Mouse (Mus musculus): ENCODE results near the gene Cabp7. TPM values are rescaled to one million over a fixed set of nuclear protein-coding genes. Genes with fewer than 3 reads are reported as not detected.

Gene Cabp7
- not detected for polyA plus RNA-seq (2014; fragmentation: Illumina TruSeq; extraction: RNeasy Lipid Tissue Mini Kit (QIAGEN cat#74804); ENCODE audit: low read depth, low replicate concordance)

GRCm38 (mm10) chr11:4746733-4747132, at the start of gene Cabp7:
Cabp7 (minus strand) TSS chr11:4746778.

GRCm38 (mm10) chr11:4704072-4704964, 42.3 kb downstream of the Cabp7 start, which contains the start of the genes Uqcr10 and Zmat5:
Uqcr10 (minus strand) TSS chr11:4704342.
Zmat5 (plus strand) TSS chr11:4704678.

Other genes starting within 250 kb of the Cabp7 start
- gene Mtmr3, start 151.9 kb downstream of the Cabp7 start, polyA plus RNA-seq (2014; fragmentation: Illumina TruSeq; extraction: RNeasy Lipid Tissue Mini Kit (QIAGEN cat#74804); ENCODE audit: low read depth, low replicate concordance), result 20.8 TPM
- gene Gm11032, start 126.7 kb downstream of the Cabp7 start, polyA plus RNA-seq (2014; fragmentation: Illumina TruSeq; extraction: RNeasy Lipid Tissue Mini Kit (QIAGEN cat#74804); ENCODE audit: low read depth, low replicate concordance), result not detected
- 25.3 TPM for gene Ascc2, start 109.0 kb downstream of the Cabp7 start, polyA plus RNA-seq (2014; fragmentation: Illumina TruSeq; extraction: RNeasy Lipid Tissue Mini Kit (QIAGEN cat#74804); ENCODE audit: low read depth, low replicate concordance)
- gene Uqcr10, start 42.4 kb downstream of the Cabp7 start, polyA plus RNA-seq (2014; fragmentation: Illumina TruSeq; extraction: RNeasy Lipid Tissue Mini Kit (QIAGEN cat#74804); ENCODE audit: low read depth, low replicate concordance), result 49.9 TPM
- not detected for gene Zmat5, start 42.1 kb downstream of the Cabp7 start, polyA plus RNA-seq (2014; fragmentation: Illumina TruSeq; extraction: RNeasy Lipid Tissue Mini Kit (QIAGEN cat#74804); ENCODE audit: low read depth, low replicate concordance)
- 118 TPM for gene Nf2, start 102.8 kb upstream of the Cabp7 start, polyA plus RNA-seq (2014; fragmentation: Illumina TruSeq; extraction: RNeasy Lipid Tissue Mini Kit (QIAGEN cat#74804); ENCODE audit: low read depth, low replicate concordance)
- gene Nipsnap1, start 127.2 kb upstream of the Cabp7 start, polyA plus RNA-seq (2014; fragmentation: Illumina TruSeq; extraction: RNeasy Lipid Tissue Mini Kit (QIAGEN cat#74804); ENCODE audit: low read depth, low replicate concordance), result 40.5 TPM
- gene Thoc5, start 148.5 kb upstream of the Cabp7 start, polyA plus RNA-seq (2014; fragmentation: Illumina TruSeq; extraction: RNeasy Lipid Tissue Mini Kit (QIAGEN cat#74804); ENCODE audit: low read depth, low replicate concordance), result 8.1 TPM
- 0.32 TPM for gene Nefh, start 201.3 kb upstream of the Cabp7 start, polyA plus RNA-seq (2014; fragmentation: Illumina TruSeq; extraction: RNeasy Lipid Tissue Mini Kit (QIAGEN cat#74804); ENCODE audit: low read depth, low replicate concordance)
- 75.1 TPM for gene Ap1b1, start 240.0 kb upstream of the Cabp7 start, polyA plus RNA-seq (2014; fragmentation: Illumina TruSeq; extraction: RNeasy Lipid Tissue Mini Kit (QIAGEN cat#74804); ENCODE audit: low read depth, low replicate concordance)